18 mouse cellular contexts compared by ENCODE assay signal in the genomic region with DNA sequence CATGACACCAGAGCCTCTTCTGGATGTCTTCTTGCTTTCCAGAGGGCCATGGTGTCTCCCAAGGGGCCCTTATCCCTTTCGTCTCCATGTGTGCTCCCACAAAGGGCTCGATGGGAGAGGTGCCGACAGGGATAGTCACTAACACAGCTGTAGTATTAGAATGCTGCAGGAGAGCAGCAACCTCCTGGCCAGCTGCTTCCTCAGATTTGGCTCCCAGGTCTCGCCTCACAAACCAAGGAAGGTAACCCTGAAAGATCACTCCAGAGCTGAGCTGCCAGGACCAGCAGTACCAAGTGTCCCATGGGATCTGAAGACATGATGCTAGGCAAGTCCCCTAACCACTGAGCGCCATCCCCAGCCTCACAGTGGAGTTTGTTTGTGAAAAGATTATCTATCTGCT. TPM values are rescaled to one million over a fixed set of nuclear protein-coding genes. Genes with fewer than 3 reads are reported as not detected.
"Had no signal": no experiment of that assay in that cellular context is flagged by ENCODE, and none has a peak within 500 bp of the region (broad histone marks: within the 10 kb centered on the region; RNA-seq: fewer than 3 reads in every experiment).

No protein-coding gene starts in this region.

- H3K4me1 ChIP-seq: liver, embryonic 13.5 days; liver, embryonic 15.5 days had no signal

- DNase-seq: gastrocnemius, postnatal 14 days; heart, postnatal 10 days; heart, postnatal 4 days; kidney, adult 18-20 months; kidney, adult 8-10 months; left cerebral cortex, postnatal 4 days; liver; liver, embryonic 13.5 days; liver, postnatal 0 days had no signal

- H3K27ac ChIP-seq: hindbrain, embryonic 13.5 days; hindbrain, embryonic 15.5 days; intestine, embryonic 15.5 days; layer of hippocampus, adult 2 months; limb, embryonic 12.5 days; liver, embryonic 13.5 days; liver, embryonic 15.5 days had no signal

- H3K4me3 ChIP-seq: heart, embryonic 12.5 days; hindbrain, embryonic 13.5 days; hindbrain, embryonic 15.5 days; intestine, embryonic 15.5 days; layer of hippocampus, adult 2 months; limb, embryonic 12.5 days; liver, embryonic 13.5 days; liver, embryonic 15.5 days had no signal

- H3K27me3 ChIP-seq: hindbrain, embryonic 15.5 days; intestine, embryonic 15.5 days; limb, embryonic 12.5 days; liver, embryonic 15.5 days had no signal

- H3K9me3 ChIP-seq: heart, embryonic 12.5 days; hindbrain, embryonic 13.5 days; hindbrain, embryonic 15.5 days; intestine, embryonic 15.5 days; limb, embryonic 12.5 days; liver, embryonic 13.5 days; liver, embryonic 15.5 days had no signal

- H3K9ac ChIP-seq: heart, embryonic 12.5 days; hindbrain, embryonic 13.5 days; hindbrain, embryonic 15.5 days; intestine, embryonic 15.5 days; limb, embryonic 12.5 days; liver, embryonic 13.5 days; liver, embryonic 15.5 days; liver, postnatal 0 days had no signal

- H3K36me3 ChIP-seq: hindbrain, embryonic 13.5 days; hindbrain, embryonic 15.5 days; intestine, embryonic 15.5 days; liver, embryonic 13.5 days; liver, embryonic 15.5 days had no signal

RNA-seq across cellular contexts. Expression of a gene that starts 32.6 kb away (rescaled TPM):
- total RNA-seq: granulocyte monocyte progenitor cell, adult 5-6 weeks had no signal
- polyA plus RNA-seq: inflammation-experienced regulatory T-cells, adult 6 months had no signal
